Mouse (Mus musculus) neural tube, embryonic 14.5 days (tissue): ENCODE data around the gene Rhbdf2. TPM values are rescaled to one million over a fixed set of nuclear protein-coding genes. Genes with fewer than 3 reads are reported as not detected.

Source experiments
- polyA plus RNA-seq: library from polyadenylated mRNA; unstranded; fragments of >200 nt; fragmentation: Nextera tagmentation; extraction: Ambion mirVana; gene quantifications from 2 replicates; pipeline ENCODE4 v1.2.1, GENCODE M21; 2014

Rhbdf2 gene
- polyA plus RNA-seq, 1 experiment from 2014 or later, result 0.52 TPM

Other genes starting within 250 kb of the Rhbdf2 start
- 63.5 and 87.7 TPM in 2 replicates for gene Rnf157, start 214.0 kb downstream of the Rhbdf2 start, polyA plus RNA-seq
- gene Ubald2, start 192.9 kb downstream of the Rhbdf2 start, polyA plus RNA-seq, result 64.0 and 68.4 TPM in 2 replicates
- not detected in 2 replicates for gene Qrich2, start 160.8 kb downstream of the Rhbdf2 start, polyA plus RNA-seq
- 171 and 179 TPM in 2 replicates for gene Prpsap1, start 132.8 kb downstream of the Rhbdf2 start, polyA plus RNA-seq
- gene Sphk1, start 96.1 kb downstream of the Rhbdf2 start, polyA plus RNA-seq, result 0.54 and 3.6 TPM in 2 replicates
- 26.2 and 30.2 TPM in 2 replicates for gene Ube2o, start 45.6 kb downstream of the Rhbdf2 start, polyA plus RNA-seq
- 0.26 and 0.40 TPM in 2 replicates for gene Aanat, start 40.6 kb downstream of the Rhbdf2 start, polyA plus RNA-seq
- gene Prcd, start 26.5 kb upstream of the Rhbdf2 start, polyA plus RNA-seq, result 2.7 and 3.1 TPM in 2 replicates
- gene Cygb, start 27.3 kb upstream of the Rhbdf2 start, polyA plus RNA-seq, result 23.7 and 29.1 TPM in 2 replicates
- gene St6galnac1, start 148.5 kb upstream of the Rhbdf2 start, polyA plus RNA-seq, result not detected in 2 replicates
- 29.9 and 40.4 TPM in 2 replicates for gene Mxra7, start 201.0 kb upstream of the Rhbdf2 start, polyA plus RNA-seq
- gene Mettl23, start 216.3 kb upstream of the Rhbdf2 start, polyA plus RNA-seq, result 67.4 and 73.3 TPM in 2 replicates
- gene Jmjd6, start 216.4 kb upstream of the Rhbdf2 start, polyA plus RNA-seq, result 65.6 and 71.7 TPM in 2 replicates
- gene Mfsd11, start 225.4 kb upstream of the Rhbdf2 start, polyA plus RNA-seq, result 40.6 and 53.9 TPM in 2 replicates
- gene Srsf2, start 226.1 kb upstream of the Rhbdf2 start, polyA plus RNA-seq, result 591 and 602 TPM in 2 replicates